Mouse (Mus musculus) myocyte (in vitro differentiated cells): ENCODE measurements around the gene Lrrc29. TPM values are rescaled to one million over a fixed set of nuclear protein-coding genes. Genes with fewer than 3 reads are reported as not detected.
"Not testable (repeated sequence)": the region's sequence is repeated elsewhere in the genome, so short reads cannot be mapped to it uniquely, and the experiment has no call there.

Source experiments
- H3K27me3 ChIP-seq: one replicate; pipeline ENCODE4 v1.6.1; 2011; ENCODE audit not compliant: control insufficient read depth, insufficient read depth, insufficient read length
- H3K36me3 ChIP-seq: one replicate; pipeline ENCODE4 v1.6.1; 2011; ENCODE audit not compliant: control insufficient read depth, insufficient read depth
- H3K4me2 ChIP-seq: one replicate; pipeline ENCODE4 v1.6.1; 2011; ENCODE audit warnings: low read depth, control low read depth
- H3K4me3 ChIP-seq: one replicate; pipeline ENCODE4 v1.5.1; 2011; ENCODE audit warnings: mild to moderate bottlenecking, control low read depth, moderate library complexity
- H3K79me2 ChIP-seq: one replicate; pipeline ENCODE4 v1.6.1; 2011; ENCODE audit not compliant: control insufficient read depth, insufficient read depth
- H3ac ChIP-seq: one replicate; pipeline ENCODE4 v1.6.1; 2011; ENCODE audit not compliant: control insufficient read depth, insufficient read length
- CEBPB ChIP-seq: IDR thresholded peaks from 2 replicates; pipeline ENCODE4 v1.6.1; 2011; ENCODE audit warnings: mild to moderate bottlenecking, moderate library complexity; ENCODE audit not compliant: poor library complexity, insufficient read depth, severe bottlenecking
- E2F4 ChIP-seq: IDR thresholded peaks from one replicate; pipeline ENCODE4 v1.6.1; 2011; ENCODE audit warnings: mild to moderate bottlenecking, control low read depth, moderate library complexity; ENCODE audit not compliant: insufficient read depth
- MAX ChIP-seq: IDR thresholded peaks from one replicate; pipeline ENCODE4 v1.6.1; 2011; ENCODE audit warnings: low read depth, mild to moderate bottlenecking, control low read depth
- MYOD1 ChIP-seq, 3 experiments: IDR thresholded peaks; one replicate each; pipeline ENCODE4 v1.6.1; 2011; ENCODE audit warnings: control low read depth in 2 of 3, low read depth in 2 of 3, mild to moderate bottlenecking in 2 of 3, moderate library complexity in 1 of 3; ENCODE audit not compliant: insufficient read length in 2 of 3, control insufficient read depth in 1 of 3
- MYOG ChIP-seq, 3 experiments: IDR thresholded peaks; one replicate each; pipeline ENCODE4 v1.6.1; 2011; ENCODE audit warnings: control low read depth in 2 of 3, low read depth in 2 of 3, mild to moderate bottlenecking in 2 of 3; ENCODE audit not compliant: insufficient read length in 2 of 3, control insufficient read depth in 1 of 3, insufficient read depth in 1 of 3
- POLR2A ChIP-seq: IDR thresholded peaks from one replicate; pipeline ENCODE4 v1.6.1; 2011; ENCODE audit warnings: low read depth, mild to moderate bottlenecking, control low read depth, moderate library complexity; ENCODE audit not compliant: insufficient read length
- POLR2AphosphoS2 ChIP-seq: IDR thresholded peaks from one replicate; pipeline ENCODE4 v1.6.1; 2011; ENCODE audit warnings: low read depth, control low read depth; ENCODE audit not compliant: insufficient read length
- REST ChIP-seq: IDR thresholded peaks from one replicate; pipeline ENCODE4 v1.6.1; 2011; ENCODE audit warnings: mild to moderate bottlenecking, control low read depth, moderate library complexity; ENCODE audit not compliant: insufficient read depth, insufficient read length
- SRF ChIP-seq: IDR thresholded peaks from one replicate; pipeline ENCODE4 v1.6.1; 2011; ENCODE audit warnings: low read depth; ENCODE audit not compliant: control insufficient read depth, insufficient read length
- TCF12 ChIP-seq: IDR thresholded peaks from one replicate; pipeline ENCODE4 v1.6.1; 2011; ENCODE audit warnings: mild to moderate bottlenecking, control low read depth; ENCODE audit not compliant: poor library complexity, insufficient read depth, severe bottlenecking
- TCF3 ChIP-seq: IDR thresholded peaks from one replicate; pipeline ENCODE4 v1.6.1; 2011; ENCODE audit warnings: low read depth, control low read depth; ENCODE audit not compliant: insufficient read length
- USF1 ChIP-seq: IDR thresholded peaks from one replicate; pipeline ENCODE4 v1.6.1; 2011; ENCODE audit warnings: low read depth, mild to moderate bottlenecking, control low read depth, moderate library complexity
- polyA plus RNA-seq: library from polyadenylated mRNA; unstranded; fragments of >200 nt; fragmentation: generic; extraction: Trizol; gene quantifications from one replicate; pipeline ENCODE4 v1.2.1, GENCODE M21; 2012; ENCODE audit warnings: missing spikeins

Gene Lrrc29
- polyA plus RNA-seq, 1 experiment, result 1.8 TPM

DNA sequence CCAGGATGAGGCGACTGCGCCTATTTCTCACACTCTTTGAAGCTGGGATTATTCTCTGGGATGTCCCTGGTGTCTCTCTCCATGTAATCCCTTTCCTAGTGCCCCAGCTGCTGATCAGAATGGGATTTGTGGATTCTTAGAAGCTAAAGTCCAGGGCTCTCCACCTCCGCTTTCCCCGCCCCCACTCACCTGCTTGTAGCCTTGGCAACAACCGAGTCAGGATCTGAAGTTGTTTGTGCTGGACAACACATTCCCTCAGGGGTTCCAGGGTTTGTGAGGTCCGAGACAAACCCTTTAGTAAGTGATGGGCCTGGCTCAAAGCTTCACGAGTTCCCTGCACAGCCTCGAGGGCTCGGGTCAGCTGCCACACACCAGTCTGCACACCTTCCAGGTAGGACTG is 31.3 kb downstream of the Lrrc29 start:
- TF ChIP-seq MYOG (IDR thresholded peaks at IDR 0.05; ENCODE audit: control insufficient read depth in 1 of 3, insufficient read depth in 1 of 3, insufficient read length in 2 of 3, low read depth in 2 of 3) (no peak), USF1 (no peak)
- H3ac ChIP-seq, result no peak overlapping the region
- peak overlapping the region; percentile 95 for H3K4me2 ChIP-seq
- H3K27me3 ChIP-seq, result no peaks in the 10 kb centered on the region
- peak overlapping the region; percentile 93 for H3K4me3 ChIP-seq
- peaks cover 7% of the 10 kb centered on the region for H3K36me3 ChIP-seq
- peaks cover 23% of the 10 kb centered on the region for H3K79me2 ChIP-seq

- Histone ChIP-seq H3K79me2 (peaks cover 13% of the 10 kb centered on the region), H3K4me2 (peak overlapping the region; percentile 95), H3ac (no peak overlapping the region), H3K4me3 (no peak overlapping the region), H3K36me3 (no peaks in the 10 kb centered on the region), H3K27me3 (no peaks in the 10 kb centered on the region)
- TF ChIP-seq MYOG (IDR thresholded peaks at IDR 0.05; ENCODE audit: control insufficient read depth in 1 of 3, insufficient read depth in 1 of 3, insufficient read length in 2 of 3, low read depth in 2 of 3), result no peak
- no peak for TF ChIP-seq MAX
- no peak for TF ChIP-seq SRF
- TF ChIP-seq POLR2A, result no peak
- no peak for TF ChIP-seq TCF12
- no peak for TF ChIP-seq CEBPB
- TF ChIP-seq REST, result no peak
- no peak for TF ChIP-seq E2F4
- no peak for TF ChIP-seq TCF3
- TF ChIP-seq MYOD1 (IDR thresholded peaks at IDR 0.05; ENCODE audit: control insufficient read depth in 1 of 3, insufficient read length in 2 of 3, low read depth in 2 of 3), result no peak
- no peak for TF ChIP-seq POLR2AphosphoS2
- no peak for TF ChIP-seq USF1
These were observed 32.7 kb downstream of the Lrrc29 start for GRCm38 (mm10) chr8:105293405-105293804.

- Histone ChIP-seq H3ac (no peak overlapping the region), H3K4me3 (no peak overlapping the region), H3K79me2 (peaks cover 16% of the 10 kb centered on the region), H3K36me3 (no peaks in the 10 kb centered on the region), H3K4me2 (peak overlapping the region; percentile 21), H3K27me3 (no peaks in the 10 kb centered on the region)
- TF ChIP-seq REST (no peak), MYOG (IDR thresholded peaks at IDR 0.05; ENCODE audit: control insufficient read depth in 1 of 3, insufficient read depth in 1 of 3, insufficient read length in 2 of 3, low read depth in 2 of 3) (no peak), MAX (no peak), SRF (no peak), TCF12 (no peak), MYOD1 (IDR thresholded peaks at IDR 0.05; ENCODE audit: control insufficient read depth in 1 of 3, insufficient read length in 2 of 3, low read depth in 2 of 3) (no peak), E2F4 (no peak), USF1 (no peak), POLR2A (no peak), POLR2AphosphoS2 (no peak), TCF3 (no peak), CEBPB (no peak)
These were observed 33.6 kb downstream of the Lrrc29 start for GRCm38 (mm10) chr8:105292471-105292870.

DNA sequence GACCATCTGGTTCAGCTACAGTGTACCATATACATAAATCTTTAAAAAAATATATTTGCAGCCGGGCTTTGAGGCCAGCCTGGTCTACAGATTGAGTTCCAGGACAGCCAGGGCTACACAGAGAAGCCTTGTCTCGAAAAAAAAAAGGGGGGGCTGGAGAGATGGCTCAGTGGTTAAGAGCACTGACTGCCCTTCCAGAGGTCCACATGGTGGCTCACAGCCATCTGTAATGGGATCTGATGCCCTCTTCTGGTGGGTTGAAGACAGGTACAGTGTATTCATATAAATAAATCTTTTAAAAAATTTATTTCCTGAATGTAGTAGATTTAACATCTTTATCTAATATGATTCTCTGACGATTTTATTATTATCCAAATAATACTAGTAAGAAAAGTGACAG is 34.3 kb downstream of the Lrrc29 start:
- H3K36me3 ChIP-seq, H3ac ChIP-seq, H3K4me3 ChIP-seq, H3K4me2 ChIP-seq, H3K27me3 ChIP-seq: not testable (repeated sequence)
- peaks cover 14% of the 10 kb centered on the region for H3K79me2 ChIP-seq

DNA sequence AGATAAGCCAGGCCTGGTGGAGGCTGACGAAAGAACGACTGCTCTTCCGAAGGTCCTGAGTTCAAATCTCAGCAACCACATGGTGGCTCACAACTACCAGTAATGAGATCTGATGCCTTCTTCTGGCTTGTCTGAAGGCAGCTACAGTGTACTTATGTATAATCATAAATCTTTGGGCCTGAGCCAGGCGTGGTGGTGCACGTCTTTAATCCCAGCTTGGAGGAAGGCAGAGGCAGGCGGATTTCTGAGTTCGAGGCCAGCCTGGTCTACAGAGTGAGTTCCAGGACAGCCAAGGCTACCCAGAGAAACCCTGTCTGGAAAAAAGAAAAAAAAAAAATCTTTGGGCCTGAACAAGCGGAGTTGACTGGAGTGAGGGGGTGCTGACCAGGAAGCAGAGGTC is 34.7 kb downstream of the Lrrc29 start:
- H3ac ChIP-seq, H3K36me3 ChIP-seq, H3K4me2 ChIP-seq, H3K27me3 ChIP-seq, H3K4me3 ChIP-seq: not testable (repeated sequence)
- H3K79me2 ChIP-seq, result peaks cover 18% of the 10 kb centered on the region

DNA sequence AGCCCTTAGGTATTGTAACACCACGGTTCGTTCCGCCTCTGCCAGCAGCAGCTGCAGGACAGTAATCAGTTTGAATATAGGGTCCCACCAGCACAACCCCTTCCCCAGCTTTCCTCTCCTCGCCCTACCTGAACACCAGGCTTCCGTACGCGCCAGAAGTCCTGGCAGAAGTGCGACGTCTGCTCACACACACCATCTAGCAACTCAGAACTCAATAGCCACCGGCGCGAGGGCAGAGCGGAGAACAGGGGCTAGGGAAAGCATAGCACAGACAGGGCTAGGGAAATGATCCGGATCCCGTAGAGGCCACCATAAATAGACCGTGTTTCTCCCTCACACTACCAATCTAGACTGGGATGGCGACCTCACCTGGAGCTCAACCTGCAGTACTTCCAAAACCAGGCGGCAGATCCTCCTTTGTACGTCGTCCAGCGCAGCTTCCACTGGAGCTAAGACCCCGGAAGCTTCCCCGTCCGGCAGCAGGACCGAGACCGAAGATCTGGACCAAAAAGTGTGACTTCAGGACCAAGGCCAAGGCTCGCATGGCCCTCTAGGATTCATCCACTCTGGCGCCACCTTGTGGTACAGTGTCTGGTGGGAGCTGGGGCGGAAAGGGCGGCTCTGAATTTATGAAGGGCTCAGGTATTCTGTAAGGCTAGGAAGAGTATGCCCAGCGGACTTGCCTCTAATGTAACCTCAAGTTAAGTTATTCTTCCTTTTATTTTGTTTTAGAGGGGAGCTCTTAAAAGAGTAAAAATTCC is 35.3 kb downstream of the Lrrc29 start:
- Histone ChIP-seq H3ac (no peak overlapping the region), H3K36me3 (no peaks in the 10 kb centered on the region), H3K4me3 (peak overlapping the region; percentile 35), H3K4me2 (peak overlapping the region; percentile 93), H3K79me2 (peaks cover 23% of the 10 kb centered on the region), H3K27me3 (no peaks in the 10 kb centered on the region)
- TF ChIP-seq REST, result peak; percentile 95
- TF ChIP-seq MYOD1 (IDR thresholded peaks at IDR 0.05; ENCODE audit: control insufficient read depth in 1 of 3, insufficient read length in 2 of 3, low read depth in 2 of 3), result no peak
